Mouse (Mus musculus) ES-E14 (cell line): Measurements from ENCODE around the gene Ncmap. TPM values are rescaled to one million over a fixed set of nuclear protein-coding genes. Genes with fewer than 3 reads are reported as not detected.

Source experiments
- DNase-seq: peaks from one replicate; pipeline ENCODE4 v3.0.0-alpha.2; 2013; ENCODE audit warnings: low read depth, low spot score
- H3K27ac ChIP-seq: 2 replicates; pipeline ENCODE4 v1.5.1; 2012; ENCODE audit warnings: low read depth, mild to moderate bottlenecking, low read length, moderate library complexity, mixed read lengths; ENCODE audit not compliant: poor library complexity, insufficient read depth, severe bottlenecking
- H3K36me3 ChIP-seq: 2 replicates; pipeline ENCODE4 v1.6.1; 2012; ENCODE audit warnings: mild to moderate bottlenecking, low read length, moderate library complexity, mixed read lengths; ENCODE audit not compliant: control insufficient read depth, poor library complexity, insufficient read depth, severe bottlenecking
- H3K4me1 ChIP-seq, 2 experiments: fragments of 150-350 bp in 1 of 2; sonication (generic) in 1 of 2; 2 replicates each; pipeline ENCODE4 v1.6.1; 2012; ENCODE audit warnings: low read length in 2 of 2, mild to moderate bottlenecking in 1 of 2, mixed read lengths in 1 of 2; ENCODE audit not compliant: control insufficient read depth in 2 of 2, insufficient read depth in 2 of 2, poor library complexity in 1 of 2
- H3K4me3 ChIP-seq, 2 experiments: fragments of 150-350 bp in 1 of 2; sonication (generic) in 1 of 2; 2 replicates each; pipeline ENCODE4 v1.5.1; 2012; ENCODE audit warnings: low read length in 2 of 2, low read depth in 1 of 2, mild to moderate bottlenecking in 1 of 2, mixed read lengths in 1 of 2; ENCODE audit not compliant: insufficient read depth in 1 of 2, poor library complexity in 1 of 2, severe bottlenecking in 1 of 2
- H3K9ac ChIP-seq: 2 replicates; pipeline ENCODE4 v1.6.1; 2012; ENCODE audit warnings: low read depth, mild to moderate bottlenecking, low read length, mixed read lengths; ENCODE audit not compliant: poor library complexity, insufficient read depth, severe bottlenecking
- H3K9me3 ChIP-seq: fragments of 150-350 bp; sonication (generic); 2 replicates; pipeline ENCODE4 v1.6.1; 2012; ENCODE audit warnings: low read depth, mild to moderate bottlenecking, low read length; ENCODE audit not compliant: control insufficient read depth, insufficient read depth
- CHD2 ChIP-seq: IDR thresholded peaks from 2 replicates; pipeline ENCODE4 v1.6.1; 2014; ENCODE audit warnings: mild to moderate bottlenecking, low read depth, low read length, inconsistent platforms
- HCFC1 ChIP-seq: IDR thresholded peaks from 2 replicates; pipeline ENCODE4 v1.6.1; 2012; ENCODE audit warnings: low read length, inconsistent platforms, borderline replicate concordance; ENCODE audit not compliant: insufficient read depth
- MAFK ChIP-seq: IDR thresholded peaks from 2 replicates; pipeline ENCODE4 v1.6.1; 2014; ENCODE audit warnings: mild to moderate bottlenecking, low read depth, low read length, inconsistent platforms; ENCODE audit not compliant: insufficient read depth
- ZC3H11A ChIP-seq: IDR thresholded peaks from 2 replicates; pipeline ENCODE4 v1.6.1; 2012; ENCODE audit warnings: low read depth, mild to moderate bottlenecking, inconsistent platforms, low read length, borderline replicate concordance
- ZNF384 ChIP-seq: IDR thresholded peaks from 2 replicates; pipeline ENCODE4 v1.6.1; 2012; ENCODE audit warnings: low read depth, low read length, inconsistent platforms
- in situ Hi-C, 2 experiments: fragments of 600-800 bp; cut with MboI; formaldehyde crosslinking; loops; one replicate each; pipeline ENCODE4 v1.15.1; 2025; ENCODE audit warnings: low sequenced_read_pairs in 2 of 2, inconsistent platforms in 1 of 2; ENCODE audit not compliant: unreplicated experiment in 2 of 2
- total RNA-seq: library from RNA; depleted of rRNA; stranded (reverse); fragments of 300-350 nt; gene quantifications from 2 replicates; pipeline ENCODE4 v1.2.3, GENCODE M21; 2012

The Ncmap gene
- total RNA-seq, 1 experiment: 1.6 TPM

GRCm38 (mm10) chr4:135397551-135397950 lies 476 bp downstream of the Ncmap start:
- Histone ChIP-seq H3K36me3 (no peaks in the 10 kb centered on the region), H3K4me1 (peaks cover 0 to 4% of the 10 kb centered on the region in 2 experiments; a peak in 1 of 4 replicates), H3K9me3 (no peaks in the 10 kb centered on the region), H3K4me3 (peak overlapping the region; percentile 44 to 50), H3K27ac (no peak overlapping the region), H3K9ac (peak overlapping the region; percentile 6; the same call in 1 of the 2 replicates)
- TF ChIP-seq ZNF384 (no peak), MAFK (no peak), HCFC1 (no peak), ZC3H11A (no peak), CHD2 (no peak)
- in situ Hi-C loops: no loop called here
- no peak for DNase-seq

GRCm38 (mm10) chr4:135396303-135396702 lies 1.7 kb downstream of the Ncmap start:
- no peak overlapping the region for H3K4me3 ChIP-seq
- no peak overlapping the region for H3K9ac ChIP-seq
- no peaks in the 10 kb centered on the region for H3K9me3 ChIP-seq
- no peaks in the 10 kb centered on the region for H3K36me3 ChIP-seq
- peaks cover 0 to 4% of the 10 kb centered on the region in 2 experiments; a peak in 1 of 4 replicates for H3K4me1 ChIP-seq
- TF ChIP-seq MAFK (no peak), ZNF384 (no peak), CHD2 (no peak), HCFC1 (no peak), ZC3H11A (no peak)
- no peak for DNase-seq
- no peak overlapping the region for H3K27ac ChIP-seq
- in situ Hi-C loops: no loop called here

- no peaks in the 10 kb centered on the region for H3K9me3 ChIP-seq
- no peaks in the 10 kb centered on the region for H3K36me3 ChIP-seq
- in situ Hi-C loops: no loop called here
- H3K27ac ChIP-seq: no peak overlapping the region
- H3K4me1 ChIP-seq: peaks cover 0 to 6% of the 10 kb centered on the region in 2 experiments; a peak in 2 of 4 replicates
- no peak overlapping the region for H3K4me3 ChIP-seq
- TF ChIP-seq MAFK: no peak
- TF ChIP-seq CHD2: no peak
- TF ChIP-seq ZNF384: no peak
- no peak for TF ChIP-seq ZC3H11A
- no peak for TF ChIP-seq HCFC1
- H3K9ac ChIP-seq: no peak overlapping the region
- DNase-seq: no peak
Measured at GRCm38 (mm10) chr4:135395375-135395774, 2.7 kb downstream of the Ncmap start.

GRCm38 (mm10) chr4:135394666-135395065 lies 3.4 kb downstream of the Ncmap start:
- DNase-seq: no peak
- H3K27ac ChIP-seq: no peak overlapping the region
- H3K9ac ChIP-seq: no peak overlapping the region
- H3K4me3 ChIP-seq: no peak overlapping the region
- TF ChIP-seq HCFC1: no peak
- no peak for TF ChIP-seq ZC3H11A
- no peak for TF ChIP-seq CHD2
- no peak for TF ChIP-seq ZNF384
- no peak for TF ChIP-seq MAFK
- peaks cover 0 to 8% of the 10 kb centered on the region in 2 experiments; a peak in 2 of 4 replicates for H3K4me1 ChIP-seq
- in situ Hi-C loops: no loop called here
- no peaks in the 10 kb centered on the region for H3K36me3 ChIP-seq
- H3K9me3 ChIP-seq: no peaks in the 10 kb centered on the region
